Mouse (Mus musculus) olfactory bulb, adult 2 months (tissue): Measurements from ENCODE around the gene Gpr108.

Source experiments
- CTCF ChIP-seq: fragments of 200-500 bp; IDR thresholded peaks from 2 replicates; pipeline ENCODE4 v1.5.1; 2012; ENCODE audit warnings: low read depth, mild to moderate bottlenecking, low read length, moderate library complexity; ENCODE audit not compliant: insufficient read depth
- POLR2A ChIP-seq: fragments of 200-500 bp; IDR thresholded peaks from 2 replicates; pipeline ENCODE4 v1.6.1; 2012; ENCODE audit warnings: mild to moderate bottlenecking, low read depth, low read length, moderate library complexity; ENCODE audit not compliant: insufficient read depth

DNA sequence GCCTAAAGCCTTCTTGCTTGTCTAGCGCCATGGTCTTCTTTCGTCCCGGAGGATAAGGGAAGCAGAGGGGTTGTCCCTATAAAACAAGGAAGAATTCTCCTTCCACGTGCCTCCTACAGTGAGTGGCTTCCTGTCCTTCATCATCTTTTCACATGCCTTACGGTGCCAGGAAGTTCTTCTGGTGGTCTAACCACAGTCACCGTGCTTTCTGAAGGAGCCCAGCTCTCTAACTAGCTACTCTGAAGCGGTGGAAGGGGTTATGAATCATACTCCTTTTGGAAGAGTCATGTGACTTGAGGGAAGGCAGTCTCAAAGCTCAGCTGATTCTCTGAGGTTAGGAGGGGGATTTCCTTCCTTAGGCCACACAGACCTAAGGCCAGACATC lies 42.4 kb upstream of the Gpr108 start:
- TF ChIP-seq CTCF (no peak), POLR2A (no peak)
